Mouse (Mus musculus) urinary bladder, adult 2 months (tissue): Measurements from ENCODE around the gene Adprh. TPM values are rescaled to one million over a fixed set of nuclear protein-coding genes. Genes with fewer than 3 reads are reported as not detected.

Source experiments
- DNase-seq: peaks from one replicate; pipeline ENCODE4 v3.0.0; 2022; ENCODE audit warnings: low spot score
- polyA plus RNA-seq: library from polyadenylated mRNA; depleted of rRNA; stranded (reverse); fragments of >200 nt; gene quantifications from 2 replicates; pipeline ENCODE4 v1.2.3, GENCODE M21; 2012

Adprh gene
- polyA plus RNA-seq, 1 experiment: 44.8 TPM

DNA sequence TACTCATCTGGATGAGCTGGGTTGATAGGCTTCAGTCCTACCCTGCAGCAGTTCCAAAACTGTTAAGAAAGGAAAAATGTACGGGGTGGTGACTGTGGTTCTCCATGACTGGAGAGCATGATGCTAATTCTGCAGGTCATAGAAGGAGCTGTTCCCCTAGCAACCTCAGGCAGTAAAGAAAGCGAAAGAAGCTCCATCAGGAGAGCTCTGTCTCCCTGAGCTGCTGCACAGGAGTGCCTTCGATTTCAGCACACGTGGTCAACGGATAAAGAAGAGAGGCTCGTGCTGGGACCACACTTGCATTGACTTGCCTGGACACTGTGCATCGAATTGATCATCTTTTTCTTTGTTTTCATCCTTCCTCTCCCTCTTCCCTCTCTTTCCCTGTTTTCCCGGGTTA, 10.3 kb downstream of the Adprh start:
- DNase-seq: no peak

DNA sequence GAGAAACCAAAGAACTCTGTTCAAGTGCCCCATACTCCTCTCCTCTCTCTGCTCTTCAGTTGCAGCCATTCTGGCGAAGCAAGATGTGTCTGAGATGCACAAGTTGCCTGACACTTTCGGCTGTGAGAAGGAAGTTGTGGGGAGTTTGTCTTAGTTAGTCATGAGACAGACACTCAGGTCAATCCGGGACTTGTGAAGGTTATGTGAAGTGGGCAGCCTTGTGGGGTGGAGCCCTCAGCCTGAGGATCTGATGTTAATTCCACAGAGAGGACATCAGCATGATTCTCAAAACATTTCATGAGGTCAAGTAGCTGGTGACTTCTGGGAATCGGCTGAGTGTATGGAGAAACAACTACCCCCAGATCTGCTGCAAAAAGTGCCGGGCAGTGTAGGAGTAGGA, 10.9 kb downstream of the Adprh start:
- no peak for DNase-seq

DNA sequence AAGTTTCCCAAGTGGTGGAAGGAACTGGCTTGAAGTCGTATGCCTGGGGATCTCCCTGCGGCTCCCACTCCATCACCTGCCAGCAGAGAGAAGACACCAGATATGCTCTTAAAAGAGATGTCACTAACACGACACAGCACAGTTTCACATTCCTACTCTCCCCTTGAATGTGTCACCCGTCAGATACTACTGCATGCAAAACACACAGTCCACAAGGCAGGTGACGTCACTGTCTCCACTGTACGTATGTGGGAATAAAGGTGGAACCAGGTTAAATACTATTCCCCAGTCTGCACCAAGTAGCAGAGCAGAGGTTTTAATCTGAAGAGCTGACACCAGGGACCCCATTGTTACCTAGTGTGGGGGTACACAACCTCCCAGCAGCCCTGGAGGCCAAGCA, 12.1 kb downstream of the Adprh start:
- DNase-seq: no peak

DNA sequence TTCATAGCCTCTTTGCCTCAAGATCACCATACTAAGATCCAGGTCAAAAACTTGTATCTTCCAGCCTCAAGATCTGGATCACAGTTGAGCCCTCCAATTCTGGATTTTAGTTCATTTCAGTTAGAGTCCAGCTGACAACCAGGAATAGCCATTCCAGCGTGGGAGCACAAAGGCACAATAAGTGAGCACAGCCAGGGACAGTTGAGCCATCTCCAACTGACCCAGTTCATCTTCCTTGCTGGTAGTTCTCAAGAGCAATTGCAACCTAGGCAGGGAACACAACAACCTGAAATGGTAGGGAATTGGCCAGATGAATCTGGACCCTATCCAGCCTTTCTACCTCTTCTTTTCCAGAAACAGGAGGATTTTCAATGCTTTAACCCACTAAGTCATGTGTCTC, 13.3 kb downstream of the Adprh start:
- no peak for DNase-seq

DNA sequence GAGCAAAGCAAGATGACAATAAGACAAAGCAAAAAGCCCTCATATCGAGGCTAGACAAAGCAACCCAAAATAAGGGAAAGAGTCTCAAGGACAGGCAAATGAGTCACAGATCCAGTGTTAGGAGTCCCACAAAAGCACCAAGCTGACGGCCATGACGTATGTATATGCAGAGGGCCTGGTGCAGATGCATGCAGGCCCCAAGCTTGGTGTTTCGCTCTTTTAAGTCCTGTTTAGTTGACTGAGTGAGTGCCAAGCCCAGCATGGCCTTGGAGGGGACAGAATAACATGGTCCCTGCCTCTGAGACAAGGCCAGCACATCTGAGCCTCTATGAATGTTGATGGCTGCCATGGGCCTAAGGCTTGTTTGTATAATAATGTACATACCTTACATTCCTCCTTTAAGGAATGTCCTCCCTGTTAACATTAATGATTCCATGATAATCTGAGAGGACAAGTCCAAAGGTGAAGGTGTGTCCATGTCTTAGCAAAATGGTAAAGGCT, 18.2 kb downstream of the Adprh start:
- no peak for DNase-seq

DNA sequence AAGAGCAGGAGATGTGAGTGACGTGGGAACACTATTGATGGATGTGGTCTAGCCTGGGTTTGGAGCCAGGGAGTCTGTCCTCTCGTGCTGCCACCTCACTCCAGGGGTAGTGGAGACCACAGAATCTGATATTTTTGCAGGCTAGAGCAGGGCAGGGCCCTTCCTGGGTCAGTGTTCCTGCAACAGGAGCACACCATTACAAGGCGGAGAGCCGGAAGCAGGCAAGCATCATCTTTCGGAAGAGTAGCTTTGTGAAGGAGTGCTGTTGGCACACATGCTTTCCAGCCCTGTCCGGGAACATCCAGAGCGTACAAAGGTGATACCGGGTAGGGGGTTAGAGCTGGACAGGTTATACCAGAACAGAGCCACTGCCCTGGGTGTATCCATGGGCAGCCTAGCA, 19.0 kb downstream of the Adprh start:
- DNase-seq: no peak

DNA sequence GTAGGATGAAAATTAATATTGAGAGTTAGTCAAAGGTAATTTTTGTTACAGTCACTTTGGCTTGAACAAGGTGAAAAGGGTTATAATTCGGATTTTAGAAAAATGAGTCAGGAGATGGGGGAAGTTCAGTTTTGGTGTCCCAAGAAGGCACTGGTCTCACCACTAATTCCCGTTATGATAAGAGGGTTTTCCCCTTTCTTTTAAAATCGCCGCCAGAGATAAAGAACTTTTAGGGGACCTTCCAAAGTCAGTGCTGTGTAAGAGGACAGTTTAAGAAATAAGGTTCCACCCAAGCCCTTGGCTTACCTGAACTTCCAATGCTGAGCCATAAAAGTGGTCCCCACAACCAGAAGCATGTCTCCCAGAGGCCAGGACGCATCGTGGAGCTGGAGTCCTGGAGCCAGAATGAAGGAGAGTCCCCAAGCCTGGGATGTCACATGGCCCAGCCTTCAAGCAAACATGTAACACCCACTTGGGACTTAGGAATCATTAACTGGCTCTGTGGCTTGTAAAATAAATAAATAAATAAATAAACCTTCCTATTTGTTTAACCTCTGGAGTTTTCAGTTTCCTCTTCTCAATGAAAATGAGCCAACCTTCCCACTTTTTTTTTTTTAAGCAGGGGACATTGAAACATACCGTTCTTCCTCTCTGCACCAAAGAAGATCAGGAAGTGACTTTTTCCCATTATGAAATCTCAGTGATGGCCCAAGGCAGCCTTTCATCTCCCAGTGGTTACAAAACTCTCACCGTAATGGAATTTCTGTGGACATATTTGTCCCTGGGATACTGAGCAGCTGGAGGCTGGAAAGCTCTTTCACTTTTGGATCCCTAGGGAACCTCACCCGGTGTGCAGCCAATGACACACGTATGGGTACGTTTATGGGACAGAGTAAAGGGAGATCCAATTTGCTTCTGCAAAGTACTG, 19.7 kb downstream of the Adprh start, which contains the start of gene Pla1a:
TSS of gene Pla1a (minus strand) at position 648 of the 928 bp plus-strand sequence.
- no peak for DNase-seq

DNA sequence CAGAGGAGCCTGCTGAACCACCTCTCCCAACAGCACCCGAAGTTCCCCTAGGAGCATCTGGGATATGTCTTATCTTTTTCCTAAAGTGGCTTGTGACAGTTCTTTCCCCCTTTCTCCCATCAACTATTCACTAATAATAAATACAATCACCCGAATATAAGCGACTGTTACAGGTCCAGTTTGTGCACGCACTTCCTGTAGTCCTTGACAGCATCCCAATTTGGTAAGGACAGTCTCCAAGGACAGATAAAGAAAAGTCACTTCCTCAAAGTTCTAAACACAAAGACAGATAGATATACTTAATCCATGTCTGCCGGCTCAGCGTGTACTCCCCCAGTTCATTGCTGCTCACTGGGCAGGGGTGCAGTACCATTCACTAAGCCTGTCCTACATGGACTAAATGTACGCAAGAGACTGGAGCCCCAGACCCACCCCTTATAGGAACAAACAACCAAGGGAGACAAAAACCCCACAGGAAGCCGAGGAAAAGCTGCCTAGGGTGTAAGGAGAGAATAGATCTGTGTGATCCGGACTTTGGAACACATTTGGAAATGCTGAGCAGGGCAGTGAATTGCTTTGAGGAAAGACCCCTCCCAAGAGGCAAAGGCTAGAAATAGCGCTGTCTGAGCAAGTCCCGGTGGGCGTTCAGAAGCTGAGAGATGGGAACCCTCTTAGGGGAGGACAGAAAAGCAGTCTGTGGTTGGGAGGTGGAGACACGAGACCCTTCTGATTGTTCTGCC, 20.9 kb downstream of the Adprh start:
- no peak for DNase-seq

DNA sequence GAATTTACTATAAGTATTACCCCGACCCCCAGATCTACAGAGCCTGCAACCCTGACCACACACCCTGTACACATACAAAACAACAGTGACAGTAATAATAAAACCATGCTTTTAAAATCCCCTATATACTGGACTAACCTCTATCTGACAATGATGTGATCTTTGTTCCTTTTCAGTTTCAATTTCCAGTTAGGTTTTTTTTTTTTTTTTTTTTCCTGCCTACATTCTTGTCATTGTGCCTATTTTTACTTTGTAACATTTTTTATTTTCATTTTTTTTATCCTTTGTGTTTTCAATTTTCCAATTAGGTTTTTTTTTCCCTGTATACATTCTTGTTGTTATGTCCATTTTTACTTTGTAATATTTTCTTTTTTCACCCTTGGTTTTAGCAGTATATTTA, 26.7 kb downstream of the Adprh start:
- DNase-seq: no peak

DNA sequence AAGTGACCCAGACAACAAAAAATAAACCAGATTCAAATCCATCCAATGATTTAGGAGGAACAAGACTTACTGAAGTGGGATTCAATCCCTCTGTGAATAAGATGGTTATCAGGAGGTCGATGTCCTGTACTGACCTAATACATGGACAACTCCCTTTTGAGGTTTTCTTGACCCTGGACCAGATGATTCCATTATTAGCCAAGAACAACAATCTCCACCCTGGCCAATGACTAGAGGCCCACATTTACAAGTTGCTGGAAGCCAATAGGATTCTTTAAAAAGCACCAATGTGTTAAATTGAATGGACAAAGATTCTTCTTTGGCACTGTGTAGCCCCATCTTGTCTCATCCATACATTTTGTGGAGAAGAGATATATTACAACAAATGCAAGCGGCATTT, 27.1 kb downstream of the Adprh start:
- no peak for DNase-seq

DNA sequence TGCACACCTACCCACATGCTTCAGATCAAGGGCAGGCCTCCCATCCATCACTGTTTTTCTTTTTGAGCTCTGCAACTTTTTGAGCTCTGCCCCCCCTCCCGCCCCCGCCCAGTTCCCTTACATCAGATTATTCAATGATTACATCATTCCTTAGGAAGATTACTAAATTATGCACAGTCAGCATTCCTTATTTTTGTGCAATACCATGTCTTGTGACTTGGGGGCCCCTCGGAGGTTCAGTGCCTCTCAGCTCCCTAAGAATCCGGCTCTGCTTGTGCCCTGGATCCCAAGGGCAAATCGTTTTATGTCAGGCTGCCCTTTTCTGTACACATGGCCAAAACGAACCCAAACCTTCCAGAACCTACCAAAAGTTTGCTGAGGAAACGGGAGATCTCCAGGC, 37.5 kb downstream of the Adprh start:
- no peak for DNase-seq

DNA sequence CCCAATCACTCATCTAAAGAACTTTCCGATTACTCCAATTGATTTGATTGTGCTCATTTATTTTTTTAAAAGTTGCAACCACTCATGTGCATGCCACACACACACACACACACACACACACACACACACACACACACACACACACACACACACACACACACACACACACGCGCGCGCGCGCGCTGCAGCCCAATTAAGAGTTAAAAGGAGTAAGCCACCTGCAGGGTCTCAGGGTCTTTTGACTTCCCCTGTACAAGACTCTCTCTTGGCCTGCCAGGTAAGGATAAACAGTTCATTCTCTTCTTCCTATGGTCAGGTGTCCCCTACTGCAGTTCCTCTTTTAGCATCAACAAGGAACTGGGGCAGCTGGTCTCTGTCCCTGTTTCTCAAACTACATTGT, 44.1 kb downstream of the Adprh start:
- DNase-seq: no peak

DNA sequence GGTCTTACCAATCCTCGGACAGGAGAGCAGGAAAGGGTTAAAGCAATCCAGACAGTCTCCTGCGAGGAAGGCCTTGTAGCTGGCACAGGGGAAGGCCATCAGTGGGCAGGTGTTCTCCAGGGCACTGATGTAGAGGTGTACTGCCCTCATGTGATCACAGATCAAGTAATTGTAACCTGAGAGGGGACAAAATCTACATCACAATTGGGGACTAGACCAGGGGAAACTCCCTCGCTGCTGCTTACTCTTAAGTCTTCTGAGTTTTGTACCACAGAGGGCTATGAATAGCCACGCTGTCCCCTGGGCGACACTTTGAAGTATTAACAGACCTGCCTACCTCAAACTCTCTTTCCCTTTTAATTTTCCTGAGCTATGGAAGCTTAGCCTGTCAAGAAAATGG, 44.9 kb downstream of the Adprh start:
- DNase-seq: no peak

DNA sequence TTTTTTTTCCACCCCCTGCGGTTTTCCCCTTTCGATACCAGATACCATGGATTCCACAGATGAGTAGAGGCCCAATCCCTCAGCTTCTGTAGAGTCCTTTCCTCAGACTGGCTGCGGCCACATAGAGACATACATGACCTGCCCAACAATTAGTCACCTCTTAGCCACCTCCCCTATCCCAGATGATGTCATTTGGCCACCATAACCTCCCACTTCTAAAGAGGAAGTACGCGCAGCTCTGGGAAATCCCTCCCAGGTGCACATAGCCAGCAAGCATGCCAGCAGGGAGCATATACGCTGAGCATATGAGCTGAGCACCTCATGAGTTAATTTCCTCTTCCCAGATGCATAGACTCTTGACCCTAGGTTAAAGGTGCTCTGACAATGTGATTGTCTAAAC, 45.8 kb downstream of the Adprh start:
- DNase-seq: no peak

DNA sequence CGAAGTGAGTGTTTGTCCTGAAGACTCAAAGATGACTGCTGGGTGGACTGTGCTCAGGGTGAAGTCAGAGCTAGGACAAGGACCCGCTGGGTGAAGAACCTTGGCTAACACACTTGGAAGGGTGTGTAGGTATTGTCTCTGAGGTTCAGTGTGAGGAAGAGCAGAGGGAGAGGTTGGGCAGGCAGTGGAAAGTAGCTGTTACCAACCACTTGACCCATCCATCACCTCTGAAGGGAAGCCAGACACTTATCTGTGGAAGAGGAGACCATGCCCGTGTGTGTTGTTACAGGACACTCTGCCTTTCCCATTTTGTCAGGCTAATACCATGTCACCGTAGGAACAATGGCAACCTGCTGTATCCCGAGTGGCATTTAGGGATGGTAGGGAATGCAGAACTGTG, 46.2 kb downstream of the Adprh start:
- DNase-seq: no peak

DNA sequence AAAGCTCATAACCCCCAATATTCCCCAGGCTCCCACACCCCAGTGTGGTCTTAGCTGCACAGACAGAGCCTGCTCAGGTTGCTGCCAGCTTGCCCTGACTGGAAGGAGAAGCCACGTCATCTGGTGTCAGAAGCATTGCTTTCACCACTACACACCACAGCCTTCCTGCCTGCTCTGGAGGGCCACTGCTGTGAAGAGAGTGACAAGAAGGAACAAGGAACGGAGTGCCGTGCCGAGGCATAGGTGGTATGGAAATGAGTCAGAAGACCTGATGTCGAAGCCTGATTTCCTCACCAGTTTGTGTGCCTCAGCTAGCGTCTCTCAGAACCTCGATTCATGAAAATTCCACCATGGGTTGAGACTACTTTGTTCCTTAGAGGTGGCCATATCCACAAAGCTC, 48.9 kb downstream of the Adprh start:
- DNase-seq: no peak

DNA sequence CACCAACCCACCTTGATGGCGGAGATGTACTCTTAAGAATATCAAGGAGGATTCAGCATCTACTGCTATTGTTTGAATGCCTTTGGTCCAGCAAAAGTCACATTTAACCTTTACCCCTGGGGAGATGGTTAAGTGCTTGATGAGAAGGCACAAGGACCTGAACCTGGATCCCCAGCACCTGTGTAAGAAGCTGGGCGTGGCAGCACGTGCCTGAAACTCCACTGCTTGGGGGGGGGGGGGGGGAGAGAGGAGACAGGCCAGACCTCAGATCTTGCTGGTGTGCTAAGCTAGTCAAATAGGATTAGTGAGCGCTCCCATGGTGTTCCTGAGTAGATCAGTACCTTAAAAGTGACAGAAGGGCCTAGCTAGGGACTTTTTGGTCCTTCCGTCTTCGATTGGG, 51.0 kb downstream of the Adprh start:
- no peak for DNase-seq

DNA sequence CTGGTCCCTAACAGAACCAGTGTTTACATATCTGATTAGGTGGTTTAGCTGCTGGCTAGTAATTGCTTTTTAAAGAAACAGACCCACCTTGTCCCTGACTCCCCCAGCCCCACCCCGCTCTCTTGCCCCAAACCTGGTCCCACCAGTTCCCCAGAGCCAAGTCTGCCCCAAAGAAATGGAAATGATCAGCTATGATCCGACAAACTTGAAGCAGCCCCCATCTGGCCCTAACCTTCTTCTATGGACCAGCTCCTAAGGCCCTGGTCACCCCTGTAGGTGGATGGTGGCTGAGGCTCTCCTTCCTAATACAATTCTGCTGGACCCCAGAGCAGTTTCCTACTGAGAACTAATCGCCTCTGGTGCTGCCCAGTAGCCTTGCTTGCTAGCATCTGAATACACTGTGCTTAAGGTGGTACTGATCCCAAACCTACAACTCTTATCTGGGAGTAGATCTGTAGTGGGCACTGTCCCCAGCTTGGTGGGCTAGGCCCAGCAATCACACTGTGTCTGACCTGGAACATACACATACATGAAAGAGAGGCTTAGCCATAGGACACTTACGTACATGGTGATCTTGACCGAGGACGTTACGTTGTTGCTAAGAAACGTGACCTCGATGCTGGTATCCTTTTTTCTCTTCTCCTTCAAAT, 52.1 kb downstream of the Adprh start:
- DNase-seq: no peak

DNA sequence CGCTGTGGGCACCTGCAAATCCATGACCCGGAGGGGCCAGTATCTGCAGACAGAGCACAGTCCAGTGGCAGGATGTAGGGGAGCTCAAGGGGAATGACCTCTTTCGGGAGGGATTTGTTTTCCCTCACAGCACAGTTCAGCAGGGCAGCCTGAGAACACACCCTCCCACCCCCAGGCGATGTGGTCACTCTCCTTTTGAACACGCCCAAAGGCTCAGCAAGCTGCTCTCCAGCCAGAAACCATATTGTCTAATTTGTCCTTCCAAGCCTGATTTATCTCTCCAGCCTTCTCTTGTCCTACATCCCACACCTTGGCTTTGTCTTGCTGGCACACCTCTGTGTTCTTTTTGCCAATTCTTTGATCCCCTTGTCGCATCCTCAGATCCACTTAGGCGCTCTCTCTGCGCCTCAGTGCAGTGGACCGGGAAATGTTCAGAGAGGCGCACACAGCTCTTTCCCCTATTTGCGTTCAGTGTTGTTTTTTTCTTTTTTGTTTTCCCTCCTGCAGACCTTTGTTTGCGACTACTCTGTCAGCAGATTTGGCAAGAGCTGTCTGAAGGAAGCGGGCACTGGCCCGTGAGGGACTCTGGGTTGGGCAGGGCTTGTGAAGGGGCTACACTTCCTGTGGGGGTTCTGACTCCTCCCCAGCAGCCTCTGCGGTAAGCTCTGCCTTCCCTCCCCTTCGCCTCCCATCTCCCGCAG, 52.8 kb downstream of the Adprh start:
- DNase-seq: no peak

DNA sequence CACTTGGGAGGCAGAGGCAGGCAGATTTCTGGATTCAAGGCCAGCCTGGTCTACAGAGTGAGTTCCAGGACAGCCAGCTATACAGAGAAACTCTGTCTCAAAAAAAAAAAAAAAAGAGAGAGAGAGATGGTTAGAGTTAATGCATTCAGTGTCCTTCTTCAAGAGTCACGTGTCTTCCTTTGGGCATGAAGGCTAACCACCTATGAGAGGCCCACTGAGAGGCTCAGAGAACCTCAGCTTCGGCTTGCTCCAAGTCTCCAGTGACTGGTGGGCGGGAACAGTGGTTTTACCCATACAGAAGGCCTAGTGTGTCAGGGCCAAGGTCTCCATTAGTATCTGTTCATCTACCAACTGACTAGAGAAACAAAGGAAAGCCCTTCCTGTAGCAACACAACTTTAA, 53.4 kb downstream of the Adprh start:
- DNase-seq: no peak

DNA sequence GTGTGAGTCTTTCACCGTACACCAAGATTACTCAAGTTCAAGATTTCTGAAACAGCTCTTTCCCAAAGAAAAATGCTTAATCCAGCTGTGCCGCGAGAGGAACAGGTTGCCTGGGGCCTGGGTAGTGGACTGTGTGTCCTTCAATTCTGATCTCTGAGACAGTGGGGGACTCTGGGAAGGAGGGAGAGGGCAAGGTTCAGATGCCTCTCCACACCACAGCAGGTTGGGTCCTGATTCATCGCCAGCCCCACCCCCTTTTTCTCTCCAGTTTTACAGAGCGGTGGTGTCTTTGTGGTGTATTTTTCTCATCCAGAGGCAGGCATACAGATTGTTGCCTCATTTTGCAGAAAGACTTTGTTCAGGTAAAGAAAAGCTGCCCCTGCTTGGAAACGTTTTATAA, 54.2 kb downstream of the Adprh start:
- no peak for DNase-seq

DNA sequence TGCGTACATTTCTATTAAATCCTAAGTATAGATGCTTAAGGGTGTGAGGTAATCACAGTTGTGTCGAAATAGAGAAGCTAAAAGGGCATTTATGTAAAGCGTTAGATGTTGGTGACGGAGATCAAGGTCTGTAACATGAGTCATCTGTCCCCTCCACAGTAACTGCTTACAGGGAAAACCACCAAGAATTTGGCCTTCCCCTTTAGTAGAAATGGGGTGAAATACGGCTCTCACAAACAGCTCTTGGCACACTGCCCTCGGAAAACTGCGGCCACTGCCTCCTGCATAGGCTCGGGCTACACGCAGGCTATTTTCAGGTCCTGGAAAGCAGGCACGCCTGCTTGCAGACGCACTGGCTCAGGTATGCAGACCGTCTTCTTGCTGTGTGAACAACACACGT, 56.3 kb downstream of the Adprh start:
- no peak for DNase-seq
